Mouse (Mus musculus) heart, adult 18-20 months (tissue): ENCODE data around the gene Nav2. TPM values are rescaled to one million over a fixed set of nuclear protein-coding genes. Genes with fewer than 3 reads are reported as not detected.

ENCODE experiments used
- DNase-seq, 2 experiments: peaks; one replicate each; pipeline ENCODE4 v3.0.0; 2021 to 2022; ENCODE audit warnings: mixed read lengths in 1 of 2
- total RNA-seq, 2 experiments: library from RNA; stranded (reverse); gene quantifications; 2 replicates each; pipeline ENCODE4 v1.2.3; 2021

Gene Nav2
- total RNA-seq, 2 experiments from 2014 or later, result 35.5 to 45.2 TPM

GRCm38 (mm10) chr7:49209526-49209925 is 301.0 kb downstream of the Nav2 start:
- peak; percentile 57 to 74 for DNase-seq

GRCm38 (mm10) chr7:49210721-49211120 is 302.2 kb downstream of the Nav2 start:
- peak in 1 of 2 experiments; percentile 37 for DNase-seq

DNA sequence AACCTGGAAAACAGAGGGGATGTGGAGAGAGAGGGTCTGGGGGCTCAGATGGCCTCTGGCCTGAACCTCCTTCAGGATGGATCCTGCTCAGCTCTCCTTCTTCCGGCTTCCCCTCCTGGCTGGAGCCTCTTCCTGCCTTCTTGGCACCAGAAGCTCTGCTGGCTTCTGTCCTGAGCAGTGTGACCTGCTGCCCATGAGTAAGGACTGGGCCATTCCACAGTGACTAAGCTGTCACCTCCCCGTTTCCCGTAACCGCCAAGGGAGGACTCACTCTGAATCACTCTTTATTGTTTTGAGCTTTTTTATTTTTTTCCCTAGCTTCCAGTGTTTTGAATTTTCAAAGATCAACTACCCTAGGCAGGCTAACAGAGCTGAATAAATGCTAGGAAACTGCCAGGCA is 304.5 kb downstream of the Nav2 start:
- DNase-seq, result peak; percentile 68 to 81

DNA sequence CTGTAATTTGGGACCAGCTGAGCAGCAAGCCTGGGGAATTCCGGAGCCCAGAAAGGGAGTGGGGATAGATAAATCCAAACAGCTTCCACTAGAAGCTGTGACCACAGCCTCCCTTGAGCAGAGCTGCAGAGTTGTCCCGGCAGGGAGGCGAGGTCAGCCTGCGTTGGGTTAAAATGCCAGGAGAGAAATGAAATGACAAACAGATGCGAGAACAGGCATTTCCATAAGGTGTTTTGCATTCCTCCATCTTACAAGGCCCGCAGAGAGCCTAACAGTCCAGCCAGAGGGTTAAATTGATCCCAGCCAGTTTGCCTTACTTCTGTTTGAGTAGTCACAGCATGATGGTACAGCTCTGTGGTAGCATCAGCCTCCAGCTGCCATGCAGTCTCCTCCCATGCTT is 309.3 kb downstream of the Nav2 start:
- DNase-seq, result no peak

- DNase-seq, result no peak
Observed at GRCm38 (mm10) chr7:49225741-49226140, 317.2 kb downstream of the Nav2 start.

- peak; percentile 37 to 53 for DNase-seq
Observed at GRCm38 (mm10) chr7:49232969-49233368, 324.5 kb downstream of the Nav2 start.

GRCm38 (mm10) chr7:49234288-49234687 is 325.8 kb downstream of the Nav2 start:
- no peak for DNase-seq

DNA sequence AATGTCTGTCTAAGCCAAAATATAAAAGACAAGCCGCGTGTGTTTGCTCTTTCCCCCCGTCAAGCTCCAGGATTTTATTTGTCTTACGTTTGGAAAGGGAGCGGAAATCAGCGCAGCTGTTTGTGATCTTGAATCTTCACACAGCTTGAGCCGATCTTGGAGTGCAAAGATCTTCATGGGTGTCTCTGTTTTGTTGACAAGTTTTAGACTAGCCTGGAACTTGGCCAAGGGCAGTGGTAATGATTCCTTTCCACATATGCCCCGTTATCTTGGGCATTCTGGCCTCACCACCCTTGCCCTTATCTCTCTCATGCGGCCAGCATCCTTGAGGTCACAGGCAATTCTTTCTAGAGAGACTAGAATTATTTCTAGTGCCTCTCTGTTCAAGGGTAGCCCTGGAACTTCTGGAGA is 326.8 kb downstream of the Nav2 start:
- peak in 1 of 2 experiments; percentile 32 for DNase-seq

- peak; percentile 36 to 56 for DNase-seq
Observed at GRCm38 (mm10) chr7:49235821-49236220, 327.3 kb downstream of the Nav2 start.

DNA sequence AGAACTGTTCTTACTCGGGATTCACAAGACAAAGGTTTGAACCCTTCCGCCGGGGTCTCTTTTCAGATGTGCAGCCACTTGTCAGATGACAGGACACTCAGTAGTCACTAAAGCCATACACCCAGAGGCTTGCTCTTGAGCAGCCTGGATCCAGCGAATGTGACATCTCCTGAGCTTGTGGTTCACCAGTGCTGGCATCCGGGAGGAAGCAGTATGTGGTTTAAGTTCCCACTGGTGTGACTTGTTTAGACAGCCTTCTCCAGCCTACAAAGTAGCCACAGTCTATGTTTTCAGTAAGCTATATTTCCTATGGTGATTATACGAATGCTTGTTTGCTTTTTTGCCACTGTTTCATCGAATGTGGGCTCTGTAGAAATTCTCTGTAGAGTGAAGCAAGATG is 331.9 kb downstream of the Nav2 start:
- no peak for DNase-seq

DNA sequence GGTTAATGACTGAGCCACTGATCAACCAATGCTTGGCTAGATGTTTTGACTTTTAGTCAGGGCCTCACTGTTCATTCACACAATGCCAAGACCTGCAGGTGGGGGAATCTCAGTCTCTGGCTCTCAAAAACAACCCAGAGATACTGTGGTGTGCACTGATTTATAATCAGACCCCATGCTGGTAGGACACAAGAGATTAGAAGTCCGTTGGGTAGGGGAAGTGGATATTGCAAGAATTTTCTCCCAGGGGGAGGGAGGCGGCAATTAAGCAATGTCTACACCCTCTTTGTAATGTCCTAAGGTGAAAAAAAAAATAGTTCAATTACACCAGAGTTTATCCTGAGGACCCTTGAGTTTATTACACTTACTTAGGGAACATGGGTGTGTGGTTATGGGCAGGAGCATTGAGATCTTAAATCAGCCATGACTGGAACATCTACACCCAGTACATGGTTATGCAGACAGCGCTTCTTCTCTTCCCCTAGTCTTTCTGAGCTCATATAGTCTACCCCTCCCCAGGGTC is 332.8 kb downstream of the Nav2 start:
- no peak for DNase-seq

- no peak for DNase-seq
Observed at GRCm38 (mm10) chr7:49242261-49242660, 333.7 kb downstream of the Nav2 start.

GRCm38 (mm10) chr7:49243079-49243478 is 334.6 kb downstream of the Nav2 start:
- DNase-seq, result no peak

- DNase-seq, result peak; percentile 93 to 95
Observed at GRCm38 (mm10) chr7:49245537-49246239, 337.2 kb downstream of the Nav2 start.

DNA sequence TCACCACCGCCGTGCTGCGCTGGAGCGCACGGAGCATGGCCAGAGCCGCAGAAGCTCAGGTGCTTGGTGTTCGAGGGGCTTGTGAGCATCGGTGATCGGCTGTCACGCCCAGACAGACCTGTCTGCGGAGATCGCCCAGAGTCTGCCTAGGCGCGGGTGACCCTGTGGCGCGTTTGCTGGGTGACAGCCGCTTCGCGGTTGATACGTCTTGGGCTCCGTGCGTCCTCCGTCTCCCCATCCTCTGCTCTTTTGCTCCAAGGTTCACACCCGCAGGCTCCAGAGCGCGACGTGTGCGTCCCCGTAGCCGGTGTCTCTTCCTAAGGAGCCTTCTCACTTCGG is 337.7 kb downstream of the Nav2 start:
- DNase-seq, result no peak

DNA sequence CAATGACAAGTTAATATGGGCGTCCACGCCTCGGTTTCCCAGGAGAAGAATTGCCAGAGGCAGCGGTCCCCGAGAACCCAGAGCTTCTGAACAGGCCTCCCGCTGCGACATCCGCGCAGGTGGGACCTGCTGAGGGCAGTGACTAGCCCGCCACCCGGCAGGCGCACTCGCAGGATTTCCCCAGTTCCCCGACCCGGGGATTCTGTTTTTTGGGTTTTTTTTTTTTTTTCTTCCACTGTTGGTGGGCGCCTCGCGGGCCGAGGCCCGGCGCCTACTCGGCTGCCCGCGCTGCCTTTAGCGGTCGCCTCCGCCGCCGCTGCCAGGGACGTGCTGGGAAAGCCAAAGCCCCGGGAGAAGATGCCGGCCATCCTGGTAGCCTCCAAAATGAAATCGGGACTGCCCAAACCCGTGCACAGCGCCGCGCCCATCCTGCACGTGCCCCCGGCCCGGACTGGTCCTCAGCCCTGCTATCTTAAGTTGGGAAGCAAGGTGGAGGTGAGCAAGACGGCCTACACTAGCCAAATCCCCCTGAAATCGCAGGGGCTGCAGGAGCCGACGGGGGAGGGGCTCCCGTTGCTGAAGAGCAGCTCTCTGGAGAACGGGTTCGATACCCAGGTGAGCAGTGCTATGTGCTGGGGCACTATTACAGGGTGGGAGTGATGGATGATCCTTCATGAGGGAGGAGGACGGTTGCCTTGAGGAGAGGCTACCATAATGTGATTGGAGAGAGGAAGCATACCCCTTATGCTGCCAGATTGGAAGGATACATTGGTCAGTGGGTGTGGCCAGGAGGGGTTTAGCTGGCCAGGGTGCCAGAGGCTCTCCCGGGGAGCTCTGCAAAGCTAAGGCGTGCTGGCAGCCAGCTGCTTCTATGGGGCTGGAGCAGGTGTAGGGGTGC is 338.3 kb downstream of the Nav2 start:
- DNase-seq, result peak; percentile 18 to 33

- DNase-seq, result peak; percentile 85 to 91
Observed at GRCm38 (mm10) chr7:49247744-49248331, 339.3 kb downstream of the Nav2 start.

DNA sequence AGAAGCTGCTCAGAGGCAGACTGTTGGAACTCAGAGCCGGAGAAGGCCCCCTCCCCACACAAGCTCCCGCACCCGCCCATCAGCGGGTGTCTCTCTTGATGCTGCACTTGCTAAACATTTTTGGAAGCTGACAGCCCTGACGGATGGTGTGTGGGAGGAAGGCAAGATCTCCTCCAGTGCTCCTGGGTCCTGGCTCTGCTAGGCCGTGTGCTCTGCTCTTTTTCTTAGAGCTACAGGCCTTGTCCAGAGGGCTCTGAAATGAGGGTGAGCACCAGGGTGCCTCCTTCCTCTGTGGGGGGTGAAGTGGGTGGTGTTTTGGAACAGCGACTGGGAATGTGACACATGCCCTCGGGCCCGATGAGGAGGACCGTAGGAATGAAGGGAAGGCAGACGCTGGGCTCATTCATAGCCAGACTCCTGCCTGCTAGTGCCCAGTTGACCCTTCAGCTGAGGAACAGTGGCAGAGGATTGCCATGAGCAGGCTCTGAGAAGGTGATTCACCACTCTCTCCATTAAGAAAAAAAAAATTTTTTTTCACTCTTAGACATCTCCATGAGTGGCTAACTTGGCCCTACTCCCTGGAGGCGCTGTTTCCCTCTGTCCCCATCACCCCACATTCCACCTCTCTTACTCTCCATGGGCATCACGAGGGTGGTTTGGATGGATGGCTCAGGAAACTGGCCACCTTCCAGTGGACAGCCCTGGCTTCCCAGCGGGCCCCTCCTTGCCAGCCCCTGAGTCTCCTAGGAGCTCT is 340.0 kb downstream of the Nav2 start:
- peak; percentile 41 to 60 for DNase-seq

GRCm38 (mm10) chr7:49249462-49249861 is 340.9 kb downstream of the Nav2 start:
- no peak for DNase-seq

DNA sequence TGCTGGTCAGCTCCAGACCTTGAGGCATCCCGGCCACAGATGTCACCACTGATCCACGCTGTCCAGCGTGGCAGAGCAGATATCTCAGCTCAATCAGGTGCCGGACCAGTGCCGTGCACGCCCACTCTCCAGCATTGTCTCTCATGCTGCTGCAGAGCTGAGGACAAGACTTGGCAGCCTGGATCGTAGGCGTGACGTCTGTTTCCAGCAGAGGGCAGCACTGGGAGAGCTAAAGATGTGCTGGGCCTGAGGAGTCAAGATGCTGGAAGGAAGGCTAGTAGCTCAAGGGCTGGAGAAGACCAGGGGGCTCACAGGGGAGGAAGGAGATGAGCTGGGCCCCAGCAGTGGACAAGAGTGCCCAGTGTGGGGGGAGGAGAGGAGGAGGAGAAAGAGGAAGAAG is 341.5 kb downstream of the Nav2 start:
- peak; percentile 79 to 89 for DNase-seq

DNA sequence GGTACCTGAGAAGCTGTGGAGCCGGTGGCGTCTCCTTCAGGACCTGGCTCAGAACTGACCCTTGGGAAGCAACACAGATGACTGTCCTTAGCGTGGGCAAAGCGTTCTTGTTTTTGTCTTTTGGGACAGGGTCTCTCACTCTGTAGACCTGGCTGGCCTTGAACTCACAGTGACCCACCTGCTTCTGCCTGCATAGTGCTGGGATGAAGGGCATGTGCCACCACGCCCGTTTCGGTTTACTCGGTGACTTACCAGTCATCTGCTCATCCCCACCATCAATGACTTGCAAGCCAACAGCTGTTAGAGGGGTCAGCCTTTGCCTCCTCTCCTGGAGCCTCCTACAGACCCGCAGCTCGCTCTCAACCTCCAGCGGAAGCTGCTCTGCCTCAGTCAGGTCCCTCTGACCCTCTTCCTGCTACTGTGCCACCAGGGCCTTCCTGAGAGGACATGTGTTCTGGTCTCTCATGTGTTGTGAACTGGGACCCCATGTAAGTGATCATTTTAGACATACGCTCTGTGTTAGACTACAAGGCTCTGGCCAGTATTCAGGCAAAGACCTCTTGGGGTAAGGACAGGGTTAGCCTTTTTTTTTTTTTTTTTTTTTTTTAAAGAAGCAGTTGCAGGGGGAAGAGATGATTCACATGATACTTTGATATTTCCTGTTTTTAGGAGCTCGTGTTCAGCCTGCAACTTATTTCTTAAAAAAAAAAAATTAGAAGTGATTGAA is 342.2 kb downstream of the Nav2 start:
- DNase-seq, result no peak

GRCm38 (mm10) chr7:49251308-49251638 is 342.8 kb downstream of the Nav2 start:
- no peak for DNase-seq
